Mouse (Mus musculus) spleen, postnatal 10 days (tissue): Measurements from ENCODE around the gene Cubn.

Source experiments
- DNase-seq, 2 experiments: peaks; one replicate each; pipeline ENCODE4 v3.0.0; 2021 to 2022; ENCODE audit warnings: low spot score in 2 of 2

Cubn gene

DNA sequence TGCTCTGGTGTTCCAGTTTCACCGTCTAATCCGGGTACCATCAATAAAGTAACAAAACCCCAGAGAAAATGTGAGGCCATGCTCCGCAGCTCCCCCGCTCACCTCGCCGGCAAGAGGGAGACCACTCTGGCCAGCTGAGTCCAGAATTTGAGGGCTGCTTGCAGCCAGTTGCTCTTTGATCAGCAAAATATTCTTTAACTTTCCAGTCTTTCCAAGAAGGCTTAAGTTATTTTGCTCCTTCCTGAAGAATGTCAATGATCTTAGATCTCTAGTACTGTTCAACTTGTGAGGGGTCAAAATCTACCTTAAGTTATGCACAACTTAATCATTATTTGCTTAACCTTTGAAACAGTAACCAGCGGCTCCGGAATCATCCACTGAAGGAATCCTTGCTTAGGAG is at the start of gene Cubn:
TSS of gene Cubn (minus strand) at position 80 of the 400 bp plus-strand sequence.
- no peak for DNase-seq

DNA sequence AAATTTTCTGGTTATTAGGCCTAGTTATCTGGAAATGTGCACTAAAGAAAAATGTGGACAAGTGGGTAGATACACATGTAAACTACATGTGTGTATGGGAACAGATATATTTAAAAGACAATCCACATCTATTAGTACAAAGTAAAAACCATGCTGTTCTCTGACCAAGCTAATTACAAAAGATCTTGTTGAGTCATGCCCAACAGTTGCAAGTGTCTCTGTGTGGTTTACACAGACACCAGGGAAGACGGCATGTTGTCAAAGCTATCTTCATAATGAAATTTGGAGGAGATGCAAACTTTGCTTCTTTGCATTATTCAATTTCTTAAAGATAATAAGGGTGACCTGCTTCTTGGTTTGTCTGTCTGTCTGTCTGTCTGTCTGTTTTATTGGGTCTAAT is 48.2 kb upstream of the Cubn start:
- no peak for DNase-seq

DNA sequence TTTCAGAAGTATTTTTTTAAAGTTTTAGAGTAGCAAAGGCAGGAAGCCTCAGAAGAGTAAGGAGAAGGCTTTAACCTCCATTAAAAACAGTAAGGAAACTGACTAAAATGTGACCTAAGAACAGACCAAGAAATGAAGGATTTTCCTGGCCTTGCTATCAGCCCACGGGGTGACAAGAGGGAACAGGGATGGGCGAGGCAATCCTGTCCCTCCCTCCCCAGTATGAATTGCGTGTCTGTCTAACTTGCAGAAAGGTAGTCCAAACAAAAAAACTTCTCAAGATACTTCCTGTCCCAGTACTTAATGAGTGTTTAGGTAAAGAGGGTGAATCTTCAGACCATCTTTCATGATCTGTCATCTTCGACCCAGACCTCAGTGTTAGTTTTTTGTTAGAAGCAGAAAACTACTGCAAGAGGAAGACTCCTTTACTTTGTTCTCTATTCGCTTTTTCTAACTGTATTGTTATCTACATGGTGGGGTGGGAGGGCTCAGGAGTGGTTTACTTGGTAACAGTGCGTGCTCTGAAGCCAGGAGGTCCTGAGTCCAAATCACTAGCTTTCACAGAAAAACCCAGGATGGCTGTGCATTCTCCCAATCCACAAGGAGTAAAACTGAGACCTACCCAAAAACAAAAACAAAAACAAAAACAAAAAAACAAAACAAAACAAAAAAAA is 47.2 kb upstream of the Cubn start:
- no peak for DNase-seq

DNA sequence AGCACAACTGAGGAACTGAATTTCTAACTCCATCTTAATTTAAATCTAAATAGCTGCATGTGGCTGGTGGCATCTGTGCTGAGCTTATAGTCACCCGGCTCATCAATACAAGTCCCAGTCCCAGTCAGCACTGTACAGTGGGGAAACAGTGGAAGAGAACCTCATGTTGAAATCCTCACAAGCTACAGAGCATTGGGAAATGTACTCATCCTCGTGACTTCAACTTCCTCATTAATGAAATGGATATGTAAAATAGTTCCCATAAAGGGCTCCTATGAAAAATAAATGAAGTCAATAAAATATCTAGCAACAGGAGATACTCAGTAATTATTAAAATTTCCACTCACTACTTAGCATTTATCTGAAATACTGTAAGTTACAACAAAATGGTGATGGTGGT is 46.6 kb upstream of the Cubn start:
- DNase-seq = no peak

DNA sequence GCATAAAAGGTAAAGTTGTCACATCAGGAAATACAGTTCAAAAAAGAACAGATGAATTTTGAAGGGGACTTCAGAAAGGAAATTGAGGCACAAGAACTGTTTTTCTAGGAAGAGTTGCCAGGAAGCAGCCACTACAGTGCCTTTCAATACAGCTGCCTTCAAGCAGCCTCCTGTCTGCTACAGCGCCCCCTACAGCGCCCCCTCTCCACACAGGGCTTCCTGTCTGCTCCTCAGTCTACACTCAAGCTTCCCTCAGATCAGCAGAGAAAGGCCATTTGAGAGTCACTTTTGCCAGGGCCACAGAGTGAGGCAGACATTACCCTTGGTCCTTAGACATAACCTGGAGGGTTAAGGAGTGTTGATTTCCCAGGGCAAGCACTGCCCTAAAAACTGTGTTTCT is 46.1 kb upstream of the Cubn start:
- DNase-seq = peak in 1 of 2 experiments; percentile 62

DNA sequence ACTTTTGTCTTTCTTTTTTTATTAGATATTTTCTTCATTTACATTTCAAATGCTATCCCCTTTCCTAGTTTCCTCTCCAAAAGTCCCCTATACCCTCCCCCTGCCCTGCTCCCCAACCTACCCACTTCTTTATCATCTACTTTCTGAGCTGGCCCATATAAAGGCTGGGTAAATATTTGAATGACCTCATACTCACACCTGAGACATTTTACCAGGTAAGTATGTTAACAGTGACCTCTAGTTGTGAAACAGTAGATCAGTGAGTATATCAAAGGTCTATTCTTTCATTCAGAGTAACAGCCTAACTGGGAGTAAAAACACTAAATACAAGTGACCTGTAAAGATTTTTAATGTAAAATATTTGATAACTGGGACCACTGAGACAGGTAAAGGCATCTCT is 45.1 kb upstream of the Cubn start:
- no peak for DNase-seq

DNA sequence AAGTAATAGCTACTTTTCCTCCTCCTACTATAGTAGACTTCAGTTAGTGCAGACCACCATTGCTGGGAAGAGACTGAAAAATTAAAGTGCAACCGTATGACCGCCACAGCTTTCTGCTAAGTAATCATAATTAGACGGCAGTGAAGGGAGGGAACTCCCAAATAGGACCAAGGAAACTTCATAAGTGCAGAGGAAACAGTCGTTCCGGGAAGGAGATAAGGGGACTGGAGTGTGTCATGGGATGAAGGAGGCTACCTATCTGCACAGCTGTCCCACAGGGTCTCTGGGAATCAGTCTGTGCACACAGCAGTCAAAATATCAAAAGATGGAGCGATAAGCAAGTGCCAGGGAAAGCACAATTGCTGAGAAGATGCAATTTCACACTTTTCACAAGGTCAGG is 39.0 kb upstream of the Cubn start:
- DNase-seq = no peak

DNA sequence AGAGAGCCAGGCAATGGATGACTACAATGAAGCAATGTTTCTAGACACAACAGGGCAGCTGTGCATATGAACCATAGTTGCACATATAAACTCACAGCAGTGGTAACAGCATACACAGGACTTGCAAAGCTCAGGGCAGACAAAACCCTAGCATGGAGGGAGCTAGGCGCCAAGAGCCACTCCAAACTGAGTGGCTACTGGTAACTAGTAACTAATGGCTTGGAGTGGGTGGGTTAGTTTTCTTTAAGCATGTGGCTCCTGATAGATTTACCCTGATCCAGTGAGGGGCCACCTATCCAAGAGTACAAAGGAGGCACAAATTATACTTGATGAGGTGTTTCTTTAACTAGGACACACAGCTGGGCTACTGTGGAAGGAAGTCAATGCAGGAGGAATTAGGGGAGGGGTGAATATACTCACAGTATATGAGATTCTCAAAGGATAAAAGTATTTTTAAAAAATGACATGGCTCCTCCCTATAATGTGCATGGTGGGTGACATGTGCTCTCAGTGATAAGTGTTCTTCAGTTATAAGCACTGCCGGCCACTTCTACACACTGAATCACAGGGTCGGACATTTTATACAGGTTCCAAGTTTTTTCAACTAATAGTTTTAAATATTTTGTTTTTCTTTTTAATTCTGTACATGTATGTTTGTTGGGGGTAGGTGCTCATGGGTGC is 37.8 kb upstream of the Cubn start:
- no peak for DNase-seq

DNA sequence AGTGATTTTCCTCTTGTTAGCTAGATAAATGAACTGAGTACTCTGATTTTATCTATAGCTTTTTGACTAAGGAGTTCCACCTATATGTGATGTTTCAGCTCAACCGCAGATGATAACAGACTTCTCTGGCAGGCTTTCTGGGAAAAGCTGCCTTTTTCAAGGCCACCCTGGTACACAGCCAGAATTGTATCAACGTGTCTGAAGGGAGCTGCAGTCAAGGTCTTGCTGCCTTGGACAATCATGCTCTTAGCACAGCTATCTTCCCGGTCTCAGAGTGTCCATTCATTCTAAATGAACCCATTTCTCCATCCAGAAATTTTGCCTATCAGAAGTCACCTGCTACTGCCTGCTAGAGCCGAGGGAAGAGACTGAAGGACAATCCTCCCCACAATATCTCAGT is 35.9 kb upstream of the Cubn start:
- DNase-seq = no peak

DNA sequence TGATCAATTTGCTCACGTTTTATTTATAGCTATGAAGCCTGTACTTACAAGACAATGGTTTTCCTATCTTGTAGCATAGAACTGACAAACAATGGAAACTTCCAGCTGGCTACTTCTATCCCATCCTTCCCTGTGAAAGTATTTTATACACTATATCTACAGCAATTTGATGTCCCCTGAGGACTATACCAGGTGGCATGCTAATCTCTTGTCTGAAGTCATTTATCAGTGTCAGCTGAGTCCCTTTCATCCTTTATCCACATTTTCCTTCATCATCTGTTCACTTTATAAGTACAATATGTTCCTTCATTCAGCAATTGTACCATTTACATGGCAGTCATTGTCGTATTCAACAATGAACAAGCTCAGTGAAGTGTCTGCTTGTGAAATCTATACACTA is 35.5 kb upstream of the Cubn start:
- DNase-seq = no peak

DNA sequence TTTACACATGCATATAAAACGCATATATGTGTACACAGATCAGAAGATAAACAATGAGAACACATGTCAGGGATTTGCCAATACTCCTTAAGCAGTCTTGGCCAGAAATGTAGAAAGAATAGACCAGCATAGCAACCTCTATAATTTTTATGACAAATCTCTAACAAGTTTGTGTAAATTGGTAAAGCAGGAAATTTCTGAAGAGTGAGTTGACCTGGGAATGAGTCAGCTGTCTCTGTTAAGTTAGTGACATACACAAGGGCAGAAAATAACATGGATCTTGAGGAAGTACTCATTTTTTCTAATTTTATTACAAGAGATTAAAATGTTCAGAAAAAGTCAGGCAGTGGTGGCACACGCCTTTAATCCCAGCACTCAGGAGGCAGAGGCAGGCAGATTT is 34.6 kb upstream of the Cubn start:
- no peak for DNase-seq

DNA sequence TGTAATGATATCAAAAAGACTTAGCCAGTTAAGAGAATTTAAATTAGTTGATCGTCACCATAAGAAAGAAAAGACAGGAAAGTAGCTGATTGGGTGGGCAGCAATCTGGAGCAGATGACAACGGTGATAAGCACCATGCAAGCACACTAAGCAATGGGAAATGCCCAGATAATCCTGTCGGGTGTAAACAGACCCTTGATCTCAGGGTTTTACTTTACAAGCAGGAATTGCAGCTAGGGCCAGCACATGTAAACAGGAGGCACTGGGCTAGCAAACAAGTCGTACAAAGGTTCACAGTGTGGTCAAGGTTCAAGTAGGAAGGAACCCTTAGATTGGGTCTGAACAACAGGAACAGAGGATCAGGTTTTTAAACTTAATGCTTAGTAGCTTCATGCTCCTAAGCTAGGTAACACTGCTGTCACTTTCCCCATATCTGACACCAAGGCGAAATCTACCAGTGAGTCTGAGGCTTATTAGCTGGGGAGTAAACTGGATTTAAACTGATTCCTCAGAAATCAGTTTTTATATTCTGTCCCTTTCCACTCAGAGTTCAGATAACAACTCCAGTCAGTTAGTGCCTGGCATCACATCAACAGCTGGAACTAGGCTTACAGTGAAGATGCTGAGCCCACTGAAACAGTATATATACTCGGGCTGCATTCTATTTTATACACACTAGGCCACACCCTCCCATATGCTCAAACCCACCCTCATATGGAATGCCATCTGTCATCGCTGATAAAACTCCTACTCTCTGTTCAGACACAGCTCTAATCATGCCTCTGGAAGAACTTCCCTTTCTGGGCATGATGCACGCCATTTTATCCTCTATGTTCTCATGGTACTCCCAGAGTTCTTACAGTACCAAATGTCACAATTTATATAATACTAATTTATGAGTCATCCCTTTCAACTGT is 32.2 kb upstream of the Cubn start:
- DNase-seq = no peak

DNA sequence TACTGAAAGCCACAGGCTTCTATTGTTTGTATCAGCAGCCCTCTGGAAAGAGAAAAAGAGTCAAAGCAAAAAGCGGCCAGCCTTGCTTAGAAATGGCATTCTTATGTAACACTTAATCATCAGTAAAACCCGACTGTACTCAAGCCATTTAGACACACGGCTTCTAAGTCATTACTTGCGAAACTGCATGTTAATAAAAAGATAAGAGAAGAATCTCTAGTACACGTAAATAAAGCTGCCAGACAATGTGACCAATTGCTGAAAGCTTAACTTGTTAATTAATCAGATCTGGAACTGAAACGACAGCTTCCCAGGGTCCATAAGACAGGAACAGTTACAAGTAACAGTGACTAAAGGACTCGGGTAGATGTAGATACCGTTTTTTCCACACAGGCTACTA is 30.5 kb upstream of the Cubn start:
- no peak for DNase-seq

DNA sequence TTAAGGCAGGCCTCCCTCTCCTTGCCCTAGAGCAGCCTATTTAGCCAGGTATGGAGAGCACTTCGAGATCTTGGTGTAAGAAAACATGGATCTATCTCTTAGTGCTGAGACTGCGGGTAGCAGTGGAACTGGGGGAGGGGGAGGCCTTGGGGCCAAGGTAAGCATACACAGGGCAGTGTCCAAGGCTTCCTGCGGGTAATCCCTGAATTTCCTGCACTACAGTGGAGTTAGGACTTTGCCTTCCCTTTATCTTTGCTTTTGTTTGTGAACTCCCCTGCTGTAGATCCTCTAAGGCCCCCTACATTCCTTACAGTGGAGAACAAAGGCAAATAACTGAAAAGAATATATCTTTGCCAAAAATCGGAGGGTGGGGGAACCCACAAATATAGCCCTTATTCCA is 23.3 kb upstream of the Cubn start:
- no peak for DNase-seq

DNA sequence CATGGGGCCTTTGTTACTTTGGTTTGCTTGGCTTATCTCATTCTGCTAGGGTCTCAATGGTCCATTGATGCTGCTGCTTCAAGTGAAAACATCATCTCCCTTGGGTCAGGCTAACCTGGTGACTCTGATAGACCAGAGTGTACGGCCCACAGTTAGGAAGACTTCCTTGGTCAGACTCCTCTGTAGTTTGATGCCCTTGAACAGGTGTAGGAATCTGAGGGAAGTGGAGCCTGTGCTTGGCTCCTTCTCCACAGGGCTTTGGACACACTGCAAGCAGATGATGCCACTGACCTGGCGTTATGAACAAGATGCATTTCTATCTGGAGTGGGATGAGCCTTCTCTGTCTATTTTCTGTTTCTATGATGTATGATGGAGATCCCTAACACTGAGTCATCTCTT is 11.1 kb upstream of the Cubn start:
- no peak for DNase-seq

DNA sequence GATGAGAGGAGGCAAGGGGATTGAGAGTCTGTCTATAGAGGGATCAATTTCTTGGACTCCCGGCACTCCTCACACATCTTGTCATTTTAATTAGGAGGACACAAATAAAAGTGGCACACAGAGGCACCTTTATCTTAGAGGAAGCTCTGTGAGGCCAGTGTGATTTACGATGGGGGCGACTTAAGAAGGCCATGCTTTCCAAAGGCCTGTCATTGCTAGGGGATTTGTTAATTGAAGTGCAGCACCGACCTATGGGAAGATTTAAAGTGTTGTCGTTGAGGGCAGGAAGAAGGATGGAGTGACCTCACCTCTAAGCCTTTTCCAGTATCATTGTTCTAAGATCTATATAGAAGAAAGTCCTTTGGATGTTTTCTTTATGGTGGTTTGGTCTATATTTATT is 9.9 kb upstream of the Cubn start:
- no peak for DNase-seq

DNA sequence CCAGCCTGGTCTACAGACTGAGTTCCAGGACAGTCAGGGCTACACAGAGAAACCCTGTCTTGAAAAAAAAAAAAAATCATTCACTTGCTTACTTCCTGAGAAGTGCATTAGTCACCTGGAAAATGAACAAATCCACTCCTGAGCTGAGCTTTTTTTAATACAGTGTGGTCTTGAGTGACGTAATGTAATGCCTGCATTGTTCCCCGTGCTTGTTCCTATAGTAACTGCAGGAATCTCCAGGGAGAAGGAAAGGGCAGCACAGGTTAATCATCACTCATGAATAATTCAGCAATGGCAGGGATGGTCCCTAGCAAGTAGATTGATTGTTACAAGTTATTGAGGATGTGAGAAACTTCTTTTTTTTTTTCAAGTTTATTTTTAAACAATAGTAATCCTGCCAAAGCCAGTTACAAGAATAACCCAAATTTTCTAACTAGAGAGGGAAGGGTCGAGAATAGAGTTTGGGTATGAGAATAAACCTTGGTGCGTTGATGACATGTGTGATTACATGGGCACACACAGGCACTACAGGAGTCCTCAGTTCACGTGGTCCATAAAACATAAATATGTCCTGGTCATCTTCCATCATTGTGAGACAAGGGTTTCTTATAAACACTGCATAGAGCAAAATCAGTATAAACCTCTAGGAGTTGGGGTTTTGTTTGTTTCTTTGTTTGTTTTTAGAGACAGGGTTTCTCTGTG is 8.8 kb upstream of the Cubn start:
- DNase-seq = no peak

DNA sequence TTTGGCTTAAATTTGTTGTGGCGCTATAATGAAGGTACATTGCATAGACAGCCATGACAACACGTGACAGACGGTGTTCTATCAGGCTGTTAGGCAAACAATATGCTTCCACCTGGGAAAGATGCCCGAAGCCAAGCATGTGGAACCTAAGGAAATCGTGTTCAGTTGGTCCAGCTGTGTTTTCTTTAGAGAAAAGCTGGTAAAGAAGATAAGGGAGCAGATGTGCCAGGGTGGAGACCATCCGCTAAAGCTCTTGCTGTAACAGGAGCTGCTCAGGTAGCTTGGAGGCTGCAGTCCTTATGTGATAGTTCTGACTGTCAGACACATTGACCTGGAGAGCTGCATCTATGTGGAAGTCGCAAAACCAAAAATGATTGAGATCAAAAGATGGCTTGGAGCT is 7.6 kb upstream of the Cubn start:
- DNase-seq = no peak

DNA sequence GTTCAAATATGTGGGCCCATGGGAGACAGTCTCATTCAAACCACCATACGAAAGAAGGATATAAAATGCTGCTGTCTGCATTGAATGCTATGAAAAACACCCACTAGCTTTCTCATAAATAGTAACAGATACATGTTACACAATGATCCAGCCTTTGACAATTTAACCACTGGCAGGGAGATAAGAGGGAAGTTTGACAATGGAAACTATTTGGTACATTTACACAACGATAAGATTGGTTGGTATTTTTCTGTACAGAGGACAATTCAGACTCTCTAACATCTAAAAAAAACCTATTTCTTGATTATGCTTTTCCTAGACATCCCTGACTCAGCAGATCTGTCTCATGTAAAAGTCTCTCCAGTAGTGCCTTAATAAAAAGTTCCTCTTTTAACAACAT is 4.5 kb upstream of the Cubn start:
- no peak for DNase-seq

DNA sequence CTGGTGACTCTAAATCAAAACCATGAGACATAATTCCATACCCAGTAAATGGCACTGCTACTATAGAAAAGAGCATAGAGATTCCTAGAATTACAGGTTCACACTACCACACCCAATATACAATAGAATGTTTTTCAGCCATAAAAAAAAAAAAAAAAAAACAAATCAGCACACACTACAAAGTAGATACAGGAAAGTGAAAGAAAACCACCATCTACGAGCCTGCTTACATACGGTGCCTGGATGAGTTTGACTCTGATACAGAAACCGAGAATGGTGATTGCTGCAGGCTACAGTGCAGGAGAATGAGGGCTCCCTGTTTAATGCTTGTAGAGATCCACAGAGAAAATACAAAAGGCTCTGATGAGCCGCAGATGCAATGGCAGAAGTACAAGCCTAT is 1.3 kb upstream of the Cubn start:
- no peak for DNase-seq

DNA sequence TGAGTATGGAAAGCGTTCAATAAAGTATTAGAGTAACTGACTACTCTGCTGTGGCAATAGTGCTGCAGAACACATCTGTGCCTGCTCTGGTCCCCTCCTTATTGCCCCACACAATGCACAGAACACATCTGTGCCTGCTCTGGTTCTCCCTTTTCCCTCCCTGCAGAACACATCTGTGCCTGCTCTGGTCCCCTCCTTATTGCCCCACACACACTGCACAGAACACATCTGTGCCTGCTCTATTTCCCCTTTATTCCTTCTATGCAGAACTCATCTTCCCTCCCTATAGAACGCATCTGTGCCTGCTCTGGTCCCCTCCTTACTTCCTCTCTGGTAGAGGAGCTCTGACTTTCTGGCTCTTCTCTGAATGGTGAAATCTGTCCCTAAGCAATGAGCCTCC is 1.1 kb downstream of the Cubn start:
- DNase-seq = no peak

DNA sequence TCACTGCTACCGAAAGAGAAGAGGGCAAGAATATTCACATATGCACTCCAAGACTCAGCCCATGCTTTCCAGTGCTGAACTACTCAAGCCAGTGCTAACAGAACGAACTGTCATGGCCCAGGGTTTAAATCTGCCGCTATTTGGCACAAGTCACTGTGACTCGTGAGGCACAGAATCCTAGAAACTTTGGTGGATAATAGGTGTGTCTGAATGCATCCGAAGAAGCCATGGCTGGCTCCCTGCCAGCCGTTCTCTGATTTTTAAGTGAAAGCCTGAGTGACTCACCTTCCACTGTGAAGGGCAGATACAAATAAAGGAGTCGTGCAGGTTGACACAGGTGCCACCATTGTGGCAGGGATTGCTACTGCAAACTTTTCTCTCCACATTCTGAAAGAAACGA is 5.1 kb downstream of the Cubn start:
- DNase-seq = no peak
